Mouse (Mus musculus) hindbrain, embryonic 15.5 days (tissue): Measurements from ENCODE around the gene Zfp719. TPM values are rescaled to one million over a fixed set of nuclear protein-coding genes. Genes with fewer than 3 reads are reported as not detected.

Source experiments
- polyA plus RNA-seq: library from polyadenylated mRNA; unstranded; fragments of >200 nt; fragmentation: Nextera tagmentation; extraction: Ambion mirVana; gene quantifications from 2 replicates; pipeline ENCODE4 v1.2.1, GENCODE M21; 2015

Zfp719 gene
- polyA plus RNA-seq, 1 experiment from 2014 or later = 14.2 TPM

Other genes with a start within 250 kb of the Zfp719 start
- 0.30 and 0.38 TPM in 2 replicates for gene Siglecf, start 228.3 kb upstream of the Zfp719 start, polyA plus RNA-seq
- 0.14 TPM in 1 of 2 replicates, not detected in the other for gene Siglecg, start 171.4 kb upstream of the Zfp719 start, polyA plus RNA-seq
- not detected in 2 replicates for gene Lim2, start 151.9 kb upstream of the Zfp719 start, polyA plus RNA-seq
- not detected in 2 replicates for gene Nkg7, start 142.5 kb upstream of the Zfp719 start, polyA plus RNA-seq
- not detected in 2 replicates for gene Cldnd2, start 138.8 kb upstream of the Zfp719 start, polyA plus RNA-seq
- 129 and 138 TPM in 2 replicates for gene Etfb, start 135.5 kb upstream of the Zfp719 start, polyA plus RNA-seq
- gene Gm45233, start 135.5 kb upstream of the Zfp719 start, polyA plus RNA-seq = 0.41 TPM in 1 of 2 replicates, not detected in the other
- 21.0 and 21.4 TPM in 2 replicates for gene Vsig10l, start 116.5 kb upstream of the Zfp719 start, polyA plus RNA-seq
- gene Iglon5, start 89.5 kb upstream of the Zfp719 start, polyA plus RNA-seq = 9.6 and 10.7 TPM in 2 replicates
- 0.12 TPM in 1 of 2 replicates, not detected in the other for gene 4931406B18Rik, start 73.7 kb upstream of the Zfp719 start, polyA plus RNA-seq
- gene Cd33, start 35.2 kb upstream of the Zfp719 start, polyA plus RNA-seq = 1.6 and 1.7 TPM in 2 replicates
- 7.3 and 8.5 TPM in 2 replicates for gene Zfp658, start 17.4 kb upstream of the Zfp719 start, polyA plus RNA-seq
- 0.47 and 0.54 TPM in 2 replicates for gene Zfp819, start 27.6 kb downstream of the Zfp719 start, polyA plus RNA-seq
- 0.08 TPM in 2 replicates for gene Ceacam18, start 55.1 kb downstream of the Zfp719 start, polyA plus RNA-seq
- 0.33 and 0.36 TPM in 2 replicates for gene Siglece, start 80.6 kb downstream of the Zfp719 start, polyA plus RNA-seq
- gene Ctu1, start 92.4 kb downstream of the Zfp719 start, polyA plus RNA-seq = 21.4 and 21.5 TPM in 2 replicates
- gene Klk14, start 110.8 kb downstream of the Zfp719 start, polyA plus RNA-seq = not detected in 2 replicates
- gene Klk13, start 133.0 kb downstream of the Zfp719 start, polyA plus RNA-seq = 0.17 and 0.18 TPM in 2 replicates
- 0.14 TPM in 1 of 2 replicates, not detected in the other for gene Klk12, start 189.3 kb downstream of the Zfp719 start, polyA plus RNA-seq
- gene Klk11, start 195.0 kb downstream of the Zfp719 start, polyA plus RNA-seq = 0.22 and 0.27 TPM in 2 replicates
- 0.10 and 0.30 TPM in 2 replicates for gene Klk10, start 201.4 kb downstream of the Zfp719 start, polyA plus RNA-seq
- gene Klk9, start 212.3 kb downstream of the Zfp719 start, polyA plus RNA-seq = 0.13 and 0.14 TPM in 2 replicates
- 10.1 TPM in 2 replicates for gene Klk8, start 218.0 kb downstream of the Zfp719 start, polyA plus RNA-seq
- 0.13 TPM in 1 of 2 replicates, not detected in the other for gene Klk7, start 231.7 kb downstream of the Zfp719 start, polyA plus RNA-seq
- not detected in 2 replicates for gene Klk6, start 244.9 kb downstream of the Zfp719 start, polyA plus RNA-seq